Mouse (Mus musculus) 3134 (cell line): ENCODE results near the gene Anapc11.

ENCODE experiments used
- DNase-seq: peaks from one replicate; pipeline ENCODE4 v3.0.0-alpha.2; 2011; ENCODE audit warnings: low spot score; ENCODE audit not compliant: insufficient read length; ENCODE audit errors: extremely low read depth

Gene Anapc11

GRCm38 (mm10) chr11:120648001-120648476, 49.8 kb downstream of the Anapc11 start, which contains the start of gene Myadml2:
Gene Myadml2 (minus strand): TSS chr11:120648158.
- DNase-seq = no peak

DNA sequence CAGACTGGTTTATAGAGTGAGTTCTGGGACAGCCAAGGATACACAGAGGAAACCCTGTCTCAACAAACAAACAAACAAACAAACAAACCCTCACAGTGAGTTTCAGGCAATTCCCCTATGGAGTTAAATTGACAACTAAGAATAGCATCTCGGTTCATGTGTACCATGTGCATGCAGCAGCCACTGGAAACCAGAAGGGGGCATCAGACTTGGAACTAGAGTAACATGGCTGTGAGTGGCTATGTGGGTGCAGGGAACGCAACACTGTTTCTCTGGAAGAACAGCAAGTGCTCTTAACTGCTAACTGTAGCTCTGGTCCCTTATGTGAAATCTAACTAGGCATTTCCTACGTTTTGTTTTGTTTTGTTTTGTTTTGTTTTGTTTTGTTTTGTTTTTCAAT, 53.7 kb downstream of the Anapc11 start:
- DNase-seq = no peak

DNA sequence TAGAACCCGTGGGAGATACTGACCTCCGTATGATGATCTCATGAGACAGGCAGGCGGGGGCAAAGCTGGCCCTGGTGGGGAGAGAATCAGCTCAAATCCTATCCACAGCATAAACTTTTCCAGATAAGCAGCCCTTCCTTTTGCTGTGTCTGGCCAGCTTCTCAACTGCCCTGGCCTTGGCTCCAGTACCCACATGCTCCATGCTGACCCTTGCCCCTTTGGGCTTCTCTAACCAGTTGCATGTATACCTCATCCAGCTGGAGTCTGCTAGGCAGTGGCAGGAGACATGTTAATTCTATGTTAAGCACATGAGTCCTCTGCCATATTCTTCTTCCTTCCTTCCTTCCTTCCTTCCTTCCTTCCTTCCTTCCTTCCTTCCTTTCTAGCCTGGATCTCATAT, 56.5 kb downstream of the Anapc11 start:
- no peak for DNase-seq

DNA sequence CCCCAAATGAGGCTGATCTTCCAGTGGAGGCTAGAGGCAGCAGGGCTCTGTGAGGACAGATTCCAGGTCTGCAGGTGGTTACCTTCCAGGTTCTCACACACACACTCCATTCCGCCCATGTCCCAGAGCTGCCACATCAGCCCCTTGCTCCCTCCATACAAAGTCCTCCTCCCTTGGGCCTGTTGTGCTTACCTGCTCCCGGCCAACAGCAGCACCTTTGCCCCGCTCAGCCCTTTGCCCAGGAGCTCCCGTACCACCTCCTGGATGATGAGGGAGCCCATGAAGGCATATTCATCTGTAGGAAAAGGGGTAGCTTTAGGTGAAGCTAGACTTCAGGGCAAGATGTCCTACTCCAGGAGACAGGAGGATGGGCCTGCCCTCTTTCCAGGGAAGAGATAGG, 59.1 kb downstream of the Anapc11 start:
- no peak for DNase-seq
